Mouse (Mus musculus): ENCODE results near the gene Tent2. TPM values are rescaled to one million over a fixed set of nuclear protein-coding genes. Genes with fewer than 3 reads are reported as not detected.
A peak's percentile ranks its signal among the peaks of the same experiment; 100 is the strongest.
"Not testable (repeated sequence)": the region's sequence is repeated elsewhere in the genome, so short reads cannot be mapped to it uniquely, and the experiment has no call there.

Tent2 gene
- polyA plus RNA-seq, 1 experiment from 2014 or later: 57.1 TPM

DNA sequence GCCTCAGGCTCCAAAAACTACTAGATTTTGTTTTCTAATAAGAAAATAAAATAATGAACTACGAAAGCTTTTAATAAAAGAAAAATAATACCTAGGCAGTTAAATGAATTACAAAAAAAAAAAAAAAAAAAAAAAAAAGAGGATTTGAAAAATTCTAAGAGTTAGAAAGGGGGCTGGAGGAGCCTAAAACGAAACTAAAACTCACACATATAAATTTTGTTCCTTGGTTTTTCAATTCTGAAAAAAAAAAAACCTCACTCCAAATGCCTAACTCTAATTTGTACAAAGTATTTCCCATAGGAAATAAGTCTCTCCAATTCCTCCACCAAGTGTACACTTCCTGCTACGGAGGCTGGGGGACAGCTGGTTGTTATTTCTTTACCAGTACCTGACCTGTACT is 3.4 kb downstream of the Tent2 start:
- H3K9ac ChIP-seq: no peak overlapping the region
- 75% methylated on average over 3 of the region's 3 CpGs for WGBS
- peaks cover 10% of the 10 kb centered on the region; the same call in 1 of the 2 replicates for H3K36me3 ChIP-seq
- H3K4me2 ChIP-seq: peak overlapping the region; percentile 35; the same call in 1 of the 2 replicates
- no peaks in the 10 kb centered on the region for H3K9me3 ChIP-seq
- H3K4me1 ChIP-seq: peaks cover 19% of the 10 kb centered on the region
- H3K27me3 ChIP-seq: no peaks in the 10 kb centered on the region
- ATAC-seq (ENCODE audit: borderline replicate concordance, extremely low read depth, low FRiP score, low TSS enrichment): no peak
- peak overlapping the region; percentile 26; the same call in 1 of the 2 replicates for H3K27ac ChIP-seq
- no peak overlapping the region for H3K4me3 ChIP-seq

DNA sequence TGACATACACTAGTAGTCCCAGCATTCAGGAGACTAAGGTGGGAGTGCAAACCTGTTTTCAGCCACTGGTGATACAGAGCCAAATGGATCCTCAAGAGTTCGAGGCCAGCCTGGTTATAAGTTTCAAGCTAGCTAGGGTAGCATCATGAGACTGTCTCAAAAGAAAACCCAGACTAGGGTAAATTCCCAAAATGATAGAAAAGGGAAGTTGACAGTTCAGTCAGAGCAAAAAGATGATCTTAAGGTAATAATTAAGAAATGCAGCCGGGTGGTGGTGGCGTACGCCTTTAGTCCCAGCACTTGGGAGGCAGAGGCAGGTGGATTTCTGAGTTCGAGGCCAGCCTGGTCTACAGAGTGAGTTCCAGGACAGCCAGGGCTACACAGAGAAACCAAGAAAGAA is 4.4 kb downstream of the Tent2 start:
- not testable (repeated sequence) for H3K9ac ChIP-seq; H3K27ac ChIP-seq; H3K4me3 ChIP-seq; H3K4me2 ChIP-seq; H3K9me3 ChIP-seq; ATAC-seq (ENCODE audit: borderline replicate concordance, extremely low read depth, low FRiP score, low TSS enrichment); H3K27me3 ChIP-seq
- H3K36me3 ChIP-seq: peaks cover 17% of the 10 kb centered on the region
- 93% methylated on average over 5 of the region's 5 CpGs for WGBS
- H3K4me1 ChIP-seq: peaks cover 19% of the 10 kb centered on the region

DNA sequence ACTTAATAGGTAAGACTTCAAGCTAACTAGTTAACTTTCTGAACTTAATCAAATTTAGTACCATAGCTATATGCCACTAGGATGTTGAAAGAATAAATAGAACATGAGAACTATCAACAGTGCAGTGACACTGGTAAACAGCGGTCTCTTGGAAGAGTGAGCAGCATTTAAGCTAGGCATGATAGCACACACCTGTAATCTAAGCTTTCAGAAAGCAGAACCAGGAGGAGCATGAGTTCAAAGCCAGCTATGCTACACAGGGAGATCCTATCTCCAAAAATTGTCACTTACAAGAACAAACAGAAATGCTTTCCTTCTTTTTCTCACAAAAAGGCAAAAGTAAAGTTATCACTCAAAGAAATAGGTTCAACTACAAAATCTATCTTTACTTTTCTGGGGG is 11.8 kb downstream of the Tent2 start:
- H3K4me1 ChIP-seq: no peaks in the 10 kb centered on the region
- ATAC-seq (ENCODE audit: borderline replicate concordance, extremely low read depth, low FRiP score, low TSS enrichment): no peak
- peaks cover 29% of the 10 kb centered on the region for H3K36me3 ChIP-seq
- 93% methylated on average over 1 of the region's 1 CpGs for WGBS
- no peaks in the 10 kb centered on the region for H3K9me3 ChIP-seq
- no peak overlapping the region for H3K9ac ChIP-seq
- no peak overlapping the region for H3K4me2 ChIP-seq
- H3K27ac ChIP-seq: no peak overlapping the region
- no peak overlapping the region for H3K4me3 ChIP-seq
- no peaks in the 10 kb centered on the region for H3K27me3 ChIP-seq

DNA sequence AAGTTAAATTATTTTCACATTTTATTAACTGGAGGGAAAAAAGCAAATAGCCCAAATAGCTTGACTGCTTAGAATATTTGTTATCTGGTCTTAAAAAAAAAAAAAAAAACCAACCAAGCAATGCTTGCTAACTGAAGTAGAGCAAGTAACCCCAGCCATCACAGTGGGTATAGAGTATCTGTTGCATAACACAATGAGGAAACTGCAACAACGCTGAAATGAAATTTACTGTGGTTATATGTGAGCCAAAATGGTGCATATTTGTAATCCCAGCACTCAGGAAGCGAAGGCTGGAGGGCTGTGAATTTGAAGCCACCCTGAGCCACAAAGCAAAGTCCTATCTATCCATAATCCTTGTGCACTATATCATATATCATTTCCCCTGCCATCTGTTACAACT is 12.7 kb downstream of the Tent2 start:
- WGBS: 93% methylated on average over 2 of the region's 2 CpGs
- ATAC-seq (ENCODE audit: borderline replicate concordance, extremely low read depth, low FRiP score, low TSS enrichment): no peak

DNA sequence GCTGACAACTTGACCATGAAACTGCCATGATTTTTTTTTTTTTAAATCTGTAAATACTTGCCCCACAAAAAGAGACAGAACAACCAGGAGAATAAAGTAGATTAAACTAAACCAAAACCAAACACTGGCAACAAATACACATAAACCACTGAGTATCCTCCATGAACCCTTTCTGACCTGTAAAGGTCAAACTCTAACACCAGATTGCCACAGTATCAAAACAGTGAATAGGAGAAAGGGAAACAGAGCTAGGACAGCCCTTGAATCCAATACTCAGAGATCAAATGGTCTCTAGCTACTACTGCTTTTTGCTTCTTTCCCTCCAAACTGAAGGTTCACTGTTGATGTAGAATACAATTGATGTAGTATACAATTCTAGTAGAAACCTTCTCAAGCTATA is 14.6 kb downstream of the Tent2 start:
- no peak overlapping the region for H3K9ac ChIP-seq
- no peak overlapping the region for H3K4me3 ChIP-seq
- no peak for ATAC-seq (ENCODE audit: borderline replicate concordance, extremely low read depth, low FRiP score, low TSS enrichment)
- no peaks in the 10 kb centered on the region for H3K27me3 ChIP-seq
- H3K4me2 ChIP-seq: no peak overlapping the region
- no peaks in the 10 kb centered on the region for H3K4me1 ChIP-seq
- no peaks in the 10 kb centered on the region for H3K9me3 ChIP-seq
- H3K27ac ChIP-seq: no peak overlapping the region
- H3K36me3 ChIP-seq: peaks cover 24% of the 10 kb centered on the region

More for the DNA sequence above, 12.7 kb downstream of the Tent2 start:
- no peaks in the 10 kb centered on the region for H3K27me3 ChIP-seq
- no peak overlapping the region for H3K4me3 ChIP-seq
- no peak overlapping the region for H3K9ac ChIP-seq
- no peak overlapping the region for H3K27ac ChIP-seq
- H3K4me1 ChIP-seq: no peaks in the 10 kb centered on the region
- H3K36me3 ChIP-seq: peaks cover 27% of the 10 kb centered on the region
- H3K9me3 ChIP-seq: no peaks in the 10 kb centered on the region
- no peak overlapping the region for H3K4me2 ChIP-seq

DNA sequence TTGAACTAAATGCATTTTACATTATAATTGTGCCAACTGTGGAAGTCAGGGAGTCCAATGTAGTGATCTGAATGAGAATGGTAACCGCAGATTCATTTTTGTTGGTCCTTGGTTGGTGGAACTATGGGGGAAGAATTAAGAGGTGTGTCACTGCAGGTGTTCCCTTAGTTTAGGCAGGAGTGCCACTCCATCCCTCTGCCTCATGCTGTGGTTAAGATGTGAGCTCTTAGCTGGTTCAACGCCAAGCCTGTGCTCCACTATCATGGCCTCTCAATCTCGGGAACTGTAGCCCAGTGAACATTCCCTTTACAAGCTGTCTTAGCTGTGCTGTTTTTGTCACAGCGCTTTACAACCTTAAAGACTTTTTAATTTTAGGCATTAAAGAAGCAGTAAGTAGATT is 28.9 kb downstream of the Tent2 start:
- H3K4me3 ChIP-seq: no peak overlapping the region
- H3K36me3 ChIP-seq: peaks cover 29% of the 10 kb centered on the region
- H3K4me1 ChIP-seq: no peaks in the 10 kb centered on the region
- ATAC-seq (ENCODE audit: borderline replicate concordance, extremely low read depth, low FRiP score, low TSS enrichment): no peak
- no peak overlapping the region for H3K4me2 ChIP-seq
- no peak overlapping the region for H3K27ac ChIP-seq
- no peak overlapping the region for H3K9ac ChIP-seq
- H3K9me3 ChIP-seq: no peaks in the 10 kb centered on the region
- no peaks in the 10 kb centered on the region for H3K27me3 ChIP-seq
- WGBS: 91% methylated on average over 4 of the region's 4 CpGs

DNA sequence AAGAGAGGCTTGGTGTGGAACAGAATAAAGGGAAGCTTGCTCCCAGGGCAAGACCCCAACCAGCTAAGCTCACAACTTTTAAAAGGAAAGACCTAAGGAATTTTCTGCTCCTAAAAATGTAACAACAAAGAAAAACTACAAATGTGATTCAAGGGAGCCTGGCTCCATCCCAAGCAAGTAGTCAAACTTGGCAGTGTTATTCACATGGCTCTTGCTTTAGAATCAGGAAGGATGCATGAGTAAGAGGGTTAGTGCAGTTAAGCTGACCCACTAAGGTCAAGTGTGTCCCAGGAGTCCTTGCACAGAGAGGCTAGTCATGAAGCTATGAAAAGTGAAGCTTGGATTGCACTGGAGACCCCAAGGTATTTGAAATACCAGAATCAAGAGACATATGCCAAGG is 29.7 kb downstream of the Tent2 start:
- Histone ChIP-seq H3K4me1 (no peaks in the 10 kb centered on the region), H3K4me3 (no peak overlapping the region), H3K36me3 (peaks cover 30% of the 10 kb centered on the region), H3K27ac (no peak overlapping the region), H3K9me3 (no peaks in the 10 kb centered on the region), H3K27me3 (no peaks in the 10 kb centered on the region), H3K4me2 (no peak overlapping the region), H3K9ac (no peak overlapping the region)
- no peak for ATAC-seq (ENCODE audit: borderline replicate concordance, extremely low read depth, low FRiP score, low TSS enrichment)

DNA sequence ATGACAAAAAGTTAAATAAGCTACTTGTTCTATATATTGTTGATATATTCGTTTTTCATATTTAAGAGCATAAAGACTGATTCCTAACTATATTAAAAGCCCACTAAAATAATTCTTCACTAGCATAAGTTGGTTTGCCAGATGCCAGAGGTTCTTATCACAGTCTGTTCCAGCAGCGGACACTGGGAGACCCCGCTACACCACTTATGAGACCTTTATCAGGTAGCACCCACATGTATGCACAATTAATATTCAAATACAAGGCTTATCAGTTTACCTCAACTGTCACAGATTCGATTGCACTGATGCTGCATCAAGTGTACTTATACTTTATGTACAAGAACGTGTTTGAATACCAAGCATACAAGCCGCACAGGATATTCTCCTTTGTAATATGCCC is 33.9 kb downstream of the Tent2 start:
- Histone ChIP-seq H3K27ac (no peak overlapping the region), H3K27me3 (no peaks in the 10 kb centered on the region), H3K4me1 (no peaks in the 10 kb centered on the region), H3K9ac (no peak overlapping the region), H3K36me3 (peaks cover 17% of the 10 kb centered on the region), H3K4me2 (no peak overlapping the region), H3K9me3 (no peaks in the 10 kb centered on the region), H3K4me3 (no peak overlapping the region)
- ATAC-seq (ENCODE audit: borderline replicate concordance, extremely low read depth, low FRiP score, low TSS enrichment): no peak
- WGBS: 89% methylated on average over 6 of the region's 6 CpGs

DNA sequence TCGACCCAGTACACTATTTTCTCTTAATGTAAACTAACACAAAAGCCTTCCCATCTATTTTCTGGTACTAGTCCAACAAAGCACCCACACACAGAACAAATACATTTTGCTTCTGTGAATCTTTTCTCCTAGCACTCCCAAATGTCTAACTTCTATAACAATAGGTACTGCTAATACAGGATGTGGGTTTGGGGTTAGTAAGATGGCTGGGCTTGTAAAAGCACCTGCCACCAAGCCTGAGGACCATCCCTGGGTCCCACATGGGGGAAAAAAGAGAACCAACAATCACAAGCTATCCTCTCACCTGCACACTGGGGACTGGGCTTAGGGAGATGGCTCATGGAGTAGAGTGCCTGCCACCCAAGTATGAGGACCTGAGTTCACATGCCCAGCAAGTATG is 38.9 kb downstream of the Tent2 start:
- ATAC-seq (ENCODE audit: borderline replicate concordance, extremely low read depth, low FRiP score, low TSS enrichment): no peak
- Histone ChIP-seq H3K27ac (no peak overlapping the region), H3K4me3 (no peak overlapping the region), H3K9ac (no peak overlapping the region), H3K4me2 (no peak overlapping the region), H3K36me3 (peaks cover 33% of the 10 kb centered on the region), H3K9me3 (no peaks in the 10 kb centered on the region), H3K27me3 (no peaks in the 10 kb centered on the region), H3K4me1 (no peaks in the 10 kb centered on the region)
- WGBS: 83% methylated on average over 1 of the region's 1 CpGs

DNA sequence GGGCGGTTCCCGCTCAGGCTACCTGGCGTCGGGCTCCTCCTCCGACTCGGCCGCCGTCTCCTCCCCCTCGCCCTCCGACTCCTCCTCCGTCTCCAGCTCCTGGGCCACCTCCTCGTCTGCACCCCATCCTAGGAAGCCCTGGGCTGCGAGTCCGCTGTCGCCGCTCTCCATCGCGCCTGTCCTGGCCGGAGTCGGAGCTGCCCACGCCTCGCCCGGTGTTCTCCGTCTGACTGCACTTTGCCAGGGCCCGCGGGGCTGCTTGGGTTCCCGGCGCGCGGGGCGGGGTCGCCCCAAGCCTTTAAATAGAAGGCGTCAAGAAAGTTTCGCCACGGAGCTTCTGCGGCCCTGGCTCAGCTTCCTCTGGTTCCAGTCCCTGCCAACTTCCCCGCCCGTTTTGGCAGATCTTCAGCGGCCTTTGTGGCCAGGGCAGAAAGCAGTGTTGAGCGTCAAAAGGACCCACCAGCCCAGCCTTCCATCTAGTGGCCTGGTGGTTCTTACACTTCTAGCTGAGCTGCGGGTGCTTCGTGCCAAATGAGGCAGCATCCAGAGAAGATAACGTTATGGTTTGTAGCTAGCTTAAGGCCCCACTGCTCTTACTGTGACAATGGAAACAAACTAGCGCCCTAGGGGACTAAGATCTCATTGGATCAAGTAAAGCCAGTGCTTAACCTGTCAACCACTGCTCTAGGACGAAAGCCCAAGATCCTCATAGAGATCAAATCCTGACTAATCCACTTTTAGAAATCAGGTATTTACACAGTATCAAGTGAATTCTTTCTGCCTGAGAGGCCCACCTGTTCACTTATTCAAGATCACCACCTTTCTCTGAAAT is 47.6 kb downstream of the Tent2 start, which contains the start of gene Cmya5:
Cmya5 (minus strand) TSS at position 389 of the 832 bp plus-strand sequence.
- 2% methylated on average over 45 of the region's 45 CpGs for WGBS
- peak within 1 kb of the TSS; percentile 94 for H3K4me2 ChIP-seq

DNA sequence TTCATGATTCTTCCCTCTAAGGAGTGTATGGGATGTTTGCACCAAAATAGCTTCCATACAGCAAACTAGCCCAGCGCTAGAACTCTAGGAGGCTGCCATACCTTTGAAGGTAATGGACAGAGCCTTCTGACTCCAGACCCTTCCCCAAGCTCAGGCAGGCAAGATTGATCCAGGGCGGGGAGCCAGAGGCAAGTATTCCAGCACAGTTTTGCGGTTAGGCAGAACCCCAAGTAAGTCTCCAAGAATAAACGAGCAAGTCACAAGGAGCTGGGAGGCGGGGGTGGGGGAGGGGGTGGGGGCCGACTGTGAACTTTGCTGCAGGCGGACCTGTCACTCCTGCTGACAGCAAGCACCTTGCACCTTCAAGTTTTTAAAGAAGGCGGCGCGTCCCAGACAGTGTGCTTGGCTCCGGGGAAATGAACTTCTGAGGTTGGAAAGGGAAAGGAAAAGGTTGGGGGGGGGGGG is 48.3 kb downstream of the Tent2 start:
- Histone ChIP-seq H3K4me1 (peaks cover 17% of the 10 kb centered on the region), H3K27me3 (no peaks in the 10 kb centered on the region), H3K4me3 (peak overlapping the region; percentile 52), H3K9ac (peak overlapping the region; percentile 54), H3K4me2 (peak overlapping the region; percentile 94), H3K27ac (peak overlapping the region; percentile 96), H3K9me3 (no peaks in the 10 kb centered on the region), H3K36me3 (peaks cover 9% of the 10 kb centered on the region)
- ATAC-seq (ENCODE audit: borderline replicate concordance, extremely low read depth, low FRiP score, low TSS enrichment): peak; percentile 62
- WGBS: 10% methylated on average over 10 of the region's 11 CpGs

More for the DNA sequence above, 47.6 kb downstream of the Tent2 start, which contains the start of gene Cmya5:
- peak within 1 kb of the TSS; percentile 54 for H3K9ac ChIP-seq
- ATAC-seq (ENCODE audit: borderline replicate concordance, extremely low read depth, low FRiP score, low TSS enrichment): peak; percentile 92
- H3K4me1 ChIP-seq: peaks cover 17% of the 10 kb centered on the region
- no peaks in the 10 kb centered on the region for H3K9me3 ChIP-seq
- H3K4me3 ChIP-seq: peak within 1 kb of the TSS; percentile 52
- H3K27ac ChIP-seq: peak within 1 kb of the TSS; percentile 96
- H3K36me3 ChIP-seq: peaks cover 14% of the 10 kb centered on the region
- H3K27me3 ChIP-seq: no peaks in the 10 kb centered on the region

DNA sequence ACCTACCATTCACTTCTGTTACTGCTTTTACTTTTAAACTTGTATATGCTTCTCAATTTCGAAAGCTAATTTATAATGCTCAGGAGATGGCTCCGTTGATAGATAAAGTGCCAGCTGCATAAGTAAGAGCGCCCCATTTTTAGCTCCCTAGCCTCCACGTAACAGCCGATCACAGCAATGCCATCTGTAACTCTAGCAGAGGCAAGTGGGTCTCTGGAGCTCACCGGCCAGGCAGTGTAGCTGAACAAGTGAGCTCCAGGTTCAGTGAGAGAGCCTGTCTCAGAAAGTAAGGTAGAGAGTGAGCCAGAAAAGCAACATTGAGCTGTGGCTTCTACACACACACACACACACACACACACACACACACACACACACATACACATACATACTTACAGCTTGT is 51.0 kb downstream of the Tent2 start:
- Histone ChIP-seq H3K4me1 (peaks cover 22% of the 10 kb centered on the region), H3K9me3 (no peaks in the 10 kb centered on the region), H3K36me3 (0 out of 2 replicates have a peak, but pooled peaks cover 3% of the 10 kb centered on the region), H3K9ac (no peak overlapping the region), H3K4me2 (no peak overlapping the region), H3K4me3 (no peak overlapping the region), H3K27ac (no peak overlapping the region), H3K27me3 (no peaks in the 10 kb centered on the region)
- 89% methylated on average over 6 of the region's 6 CpGs for WGBS
- no peak for ATAC-seq (ENCODE audit: borderline replicate concordance, extremely low read depth, low FRiP score, low TSS enrichment)
